Mouse (Mus musculus) intestine, embryonic 14.5 days (tissue): Measurements from ENCODE around the gene Tmem50b. TPM values are rescaled to one million over a fixed set of nuclear protein-coding genes. Genes with fewer than 3 reads are reported as not detected.

Experiments used
- ATAC-seq: fragments of 200-750 bp; cut with Nextera tagmentation; replicated peaks from 2 replicates; pipeline ENCODE4 v1.8.0; 2017; ENCODE audit warnings: low read depth, moderate number of reproducible peaks, moderate TSS enrichment, moderate library complexity; ENCODE audit not compliant: low FRiP score, low TSS enrichment
- DNase-seq: peaks from one replicate; pipeline ENCODE4 v3.0.0-alpha.2; 2018; ENCODE audit warnings: low spot score
- H3K27ac ChIP-seq: fragments of 300-500 bp; sonication (generic); 2 replicates; pipeline ENCODE4 v1.5.1; 2014; ENCODE audit warnings: low read depth, mild to moderate bottlenecking, control low read depth
- H3K27me3 ChIP-seq: fragments of 300-500 bp; sonication (generic); replicated peaks from 2 replicates; pipeline ENCODE4 v1.6.1; 2014; ENCODE audit warnings: low read length, control low read depth; ENCODE audit not compliant: control insufficient read depth, insufficient read depth
- H3K36me3 ChIP-seq: fragments of 300-500 bp; sonication (generic); 2 replicates; pipeline ENCODE4 v1.6.1; 2014; ENCODE audit warnings: low read length, control low read depth; ENCODE audit not compliant: control insufficient read depth, insufficient read depth
- H3K4me1 ChIP-seq: fragments of 300-500 bp; sonication (generic); replicated peaks from 2 replicates; pipeline ENCODE4 v1.6.1; 2014; ENCODE audit warnings: low read length, control low read depth, mixed read lengths; ENCODE audit not compliant: control insufficient read depth, insufficient read depth
- H3K4me2 ChIP-seq: fragments of 300-500 bp; sonication (generic); 2 replicates; pipeline ENCODE4 v1.6.1; 2014; ENCODE audit warnings: low read length
- H3K4me3 ChIP-seq: fragments of 300-500 bp; sonication (generic); 2 replicates; pipeline ENCODE4 v1.5.1; 2014; ENCODE audit warnings: low read depth, low read length, control low read depth, mixed read lengths
- H3K9ac ChIP-seq: fragments of 300-500 bp; sonication (generic); 2 replicates; pipeline ENCODE4 v1.6.1; 2014; ENCODE audit warnings: mild to moderate bottlenecking, low read length
- H3K9me3 ChIP-seq: fragments of 300-500 bp; sonication (generic); 2 replicates; pipeline ENCODE4 v1.6.1; 2016; ENCODE audit warnings: low read length, control low read depth; ENCODE audit not compliant: control insufficient read depth
- WGBS: fragments of 180-500 bp; shearing (Covaris S2); extraction: QIAGEN DNeasy Blood & Tissue Kit; methylation state at CpG from one replicate; pipeline ENCODE4 v1.1.7; 2014; 5-methylcytosine and 5-hydroxymethylcytosine counted together
- polyA plus RNA-seq: library from polyadenylated mRNA; unstranded; fragments of >200 nt; fragmentation: Nextera tagmentation; extraction: Ambion mirVana; gene quantifications from 2 replicates; pipeline ENCODE4 v1.2.1, GENCODE M21; 2014

Gene Tmem50b
- polyA plus RNA-seq, 1 experiment from 2014 or later = 31.1 TPM

DNA sequence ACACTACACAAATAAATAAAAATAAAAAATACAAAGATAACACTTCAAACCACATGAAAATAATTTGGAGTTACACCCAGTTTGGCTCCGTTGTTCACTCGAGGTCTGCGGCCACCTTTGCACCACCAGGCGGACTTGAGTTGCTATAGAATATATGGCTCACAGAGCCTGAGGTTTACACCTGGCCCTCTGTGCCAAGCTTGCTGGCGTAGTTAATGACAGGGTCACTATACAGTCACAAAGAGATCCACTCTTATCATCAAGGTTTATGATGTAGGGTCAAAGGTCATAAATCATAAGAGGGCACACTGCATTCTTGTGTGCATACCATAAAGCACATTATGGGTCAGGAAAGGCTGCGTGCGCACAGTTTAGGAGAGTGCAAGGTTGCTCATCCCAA is 31.6 kb downstream of the Tmem50b start:
- no peak overlapping the region for H3K9ac ChIP-seq
- H3K27me3 ChIP-seq = no peaks in the 10 kb centered on the region
- no peak overlapping the region for H3K4me3 ChIP-seq
- DNase-seq (no peak), ATAC-seq (peak; percentile 72)
- no peaks in the 10 kb centered on the region for H3K9me3 ChIP-seq
- no peak overlapping the region for H3K4me2 ChIP-seq
- H3K27ac ChIP-seq = no peak overlapping the region
- 0 out of 2 replicates have a peak, but pooled peaks cover 4% of the 10 kb centered on the region for H3K4me1 ChIP-seq
- peaks cover 31% of the 10 kb centered on the region for H3K36me3 ChIP-seq
- 67% methylated on average over 7 of the region's 7 CpGs for WGBS

DNA sequence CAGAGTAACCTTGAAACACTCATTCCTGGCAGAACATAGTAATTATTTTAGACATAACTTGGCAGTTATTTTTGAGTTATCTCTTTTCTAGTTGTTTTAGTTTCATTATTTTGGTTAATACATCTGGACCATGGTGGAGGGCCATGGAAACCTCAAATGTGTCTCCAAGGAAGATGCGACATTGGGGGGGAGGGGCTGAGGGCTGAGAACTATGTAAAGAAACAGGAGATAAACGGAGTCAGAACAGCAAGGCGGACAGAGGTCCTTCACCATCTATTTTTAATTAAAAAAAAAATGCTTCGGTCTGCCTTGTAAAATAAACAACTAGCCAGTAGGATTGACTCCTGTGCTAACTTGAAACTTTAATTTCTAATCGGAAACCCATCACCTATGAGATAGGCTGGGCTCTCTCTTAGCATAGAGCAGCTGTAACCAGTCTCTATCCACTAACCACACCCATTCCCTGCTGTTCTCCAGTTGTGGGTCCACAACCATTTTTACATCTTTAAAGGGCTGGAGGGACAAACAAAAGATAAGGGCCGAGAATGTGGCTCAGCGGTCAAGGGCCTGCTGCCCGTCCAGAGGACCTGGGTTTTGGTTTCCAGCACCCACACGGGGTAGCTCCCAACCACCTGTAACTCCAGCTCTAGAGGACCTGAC is 32.2 kb downstream of the Tmem50b start:
- H3K27ac ChIP-seq = no peak overlapping the region
- peaks cover 31% of the 10 kb centered on the region for H3K36me3 ChIP-seq
- no peak overlapping the region for H3K4me2 ChIP-seq
- ATAC-seq (0 out of 2 replicates have a peak, but pooled peaks have one; percentile 24), DNase-seq (no peak)
- H3K9me3 ChIP-seq = no peaks in the 10 kb centered on the region
- H3K4me1 ChIP-seq = 0 out of 2 replicates have a peak, but pooled peaks cover 4% of the 10 kb centered on the region
- H3K4me3 ChIP-seq = no peak overlapping the region
- no peak overlapping the region for H3K9ac ChIP-seq
- 52% methylated on average over 9 of the region's 9 CpGs for WGBS
- H3K27me3 ChIP-seq = no peaks in the 10 kb centered on the region

DNA sequence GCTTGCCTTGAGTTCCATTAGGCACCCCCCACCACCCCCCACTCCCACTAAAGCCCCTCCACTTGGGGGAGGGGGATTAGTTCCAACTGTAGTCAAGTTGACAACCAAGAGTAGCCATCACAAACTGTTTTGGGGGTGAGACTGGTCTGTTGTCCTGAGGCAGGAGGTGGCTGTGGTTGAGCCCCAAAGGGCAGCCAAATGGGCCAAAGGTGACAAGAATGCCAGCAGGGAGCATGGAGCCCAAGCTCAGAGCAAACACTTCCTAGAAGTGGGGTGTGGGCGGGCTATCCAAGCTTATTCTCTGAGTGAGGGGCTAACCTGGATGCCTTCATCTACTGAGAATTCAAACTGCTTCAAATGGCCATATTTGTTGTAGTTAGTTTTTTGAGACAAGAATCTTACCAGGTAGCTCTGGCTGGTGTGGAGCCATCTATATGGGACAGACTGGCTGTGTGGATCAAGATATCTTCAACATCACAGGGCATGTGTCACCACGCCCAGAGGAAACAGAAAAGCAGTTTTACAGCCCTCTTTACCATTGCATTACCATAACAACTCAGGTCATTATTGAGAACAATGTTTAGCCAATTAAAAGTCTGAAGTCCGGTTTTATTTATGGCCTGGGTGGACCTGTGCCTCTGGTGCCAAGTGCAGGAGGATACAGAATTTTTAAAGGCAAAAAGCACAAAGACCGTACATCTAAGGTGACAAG is 32.9 kb downstream of the Tmem50b start:
- no peak overlapping the region for H3K9ac ChIP-seq
- H3K9me3 ChIP-seq = no peaks in the 10 kb centered on the region
- ATAC-seq (no peak), DNase-seq (peak; percentile 51)
- H3K4me3 ChIP-seq = no peak overlapping the region
- WGBS = 60% methylated on average over 4 of the region's 4 CpGs
- H3K4me1 ChIP-seq = 0 out of 2 replicates have a peak, but pooled peaks cover 4% of the 10 kb centered on the region
- no peak overlapping the region for H3K27ac ChIP-seq
- H3K36me3 ChIP-seq = peaks cover 33% of the 10 kb centered on the region
- no peaks in the 10 kb centered on the region for H3K27me3 ChIP-seq
- H3K4me2 ChIP-seq = no peak overlapping the region

- no peak for ATAC-seq
- H3K4me1 ChIP-seq = 0 out of 2 replicates have a peak, but pooled peaks cover 4% of the 10 kb centered on the region
- no peak overlapping the region for H3K27ac ChIP-seq
- no peak overlapping the region for H3K9ac ChIP-seq
- peaks cover 54% of the 10 kb centered on the region for H3K36me3 ChIP-seq
- peak; percentile 41 for DNase-seq
- no peaks in the 10 kb centered on the region for H3K9me3 ChIP-seq
- 77% methylated on average over 38 of the region's 38 CpGs for WGBS
- no peak overlapping the region for H3K4me2 ChIP-seq
- no peaks in the 10 kb centered on the region for H3K27me3 ChIP-seq
- H3K4me3 ChIP-seq = no peak overlapping the region
Observed at GRCm38 (mm10) chr16:91561541-91562457, 35.8 kb downstream of the Tmem50b start.

DNA sequence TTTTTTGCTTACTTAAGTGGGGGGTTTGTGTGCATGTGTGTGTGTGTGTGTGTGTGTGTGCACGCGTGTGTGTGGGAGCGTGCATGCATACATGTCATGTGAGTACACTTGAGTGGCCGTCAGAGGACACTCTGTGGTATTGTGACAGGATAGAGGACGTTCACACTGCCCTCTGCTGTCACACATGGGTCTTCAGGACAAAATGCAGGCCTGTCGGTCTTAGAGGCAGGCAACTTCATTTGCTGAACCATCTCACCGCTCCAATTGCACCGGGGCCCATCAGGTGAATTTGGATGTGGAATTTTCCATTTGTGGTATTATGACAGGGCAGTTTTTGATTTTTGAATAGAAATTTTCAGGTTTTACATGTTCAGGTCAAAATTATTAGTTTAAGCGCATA is 36.5 kb downstream of the Tmem50b start:
- H3K4me3 ChIP-seq = no peak overlapping the region
- 0 out of 2 replicates have a peak, but pooled peaks cover 4% of the 10 kb centered on the region for H3K4me1 ChIP-seq
- H3K4me2 ChIP-seq = no peak overlapping the region
- no peak overlapping the region for H3K27ac ChIP-seq
- peak; percentile 59 for DNase-seq
- no peak overlapping the region for H3K9ac ChIP-seq
- ATAC-seq = no peak
- H3K27me3 ChIP-seq = no peaks in the 10 kb centered on the region
- 49% methylated on average over 9 of the region's 9 CpGs for WGBS
- peaks cover 54% of the 10 kb centered on the region for H3K36me3 ChIP-seq
- H3K9me3 ChIP-seq = no peaks in the 10 kb centered on the region

- peaks cover 12% of the 10 kb centered on the region for H3K4me1 ChIP-seq
- no peak overlapping the region for H3K27ac ChIP-seq
- no peak overlapping the region for H3K4me3 ChIP-seq
- peaks cover 46% of the 10 kb centered on the region for H3K36me3 ChIP-seq
- H3K9ac ChIP-seq = no peak overlapping the region
- H3K27me3 ChIP-seq = no peaks in the 10 kb centered on the region
- no peaks in the 10 kb centered on the region for H3K9me3 ChIP-seq
- ATAC-seq (no peak), DNase-seq (no peak)
- H3K4me2 ChIP-seq = no peak overlapping the region
- 91% methylated on average over 15 of the region's 15 CpGs for WGBS
Observed at GRCm38 (mm10) chr16:91557693-91558092, 39.9 kb downstream of the Tmem50b start.

DNA sequence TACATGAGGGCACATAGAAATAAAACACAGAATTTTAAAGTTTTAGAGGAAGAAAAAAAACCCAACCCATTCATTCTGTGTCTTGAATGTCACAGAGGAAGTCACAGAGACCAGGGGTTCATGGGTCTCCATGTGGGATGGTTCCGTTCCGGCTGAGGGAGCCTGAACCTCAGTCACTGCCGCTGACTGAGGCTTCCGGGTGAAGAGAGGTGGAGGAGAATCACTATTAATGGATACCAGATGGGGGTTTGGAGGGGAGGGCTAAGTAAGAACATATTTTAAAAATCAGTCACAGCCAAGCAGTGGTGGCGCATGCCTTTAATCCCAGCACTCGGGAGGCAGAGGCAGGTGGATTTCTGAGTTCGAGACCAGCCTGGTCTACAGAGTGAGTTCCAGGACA is 40.4 kb downstream of the Tmem50b start:
- no peak overlapping the region for H3K9ac ChIP-seq
- no peak for ATAC-seq
- no peak for DNase-seq
- 82% methylated on average over 7 of the region's 7 CpGs for WGBS
- H3K36me3 ChIP-seq = peaks cover 42% of the 10 kb centered on the region
- H3K27ac ChIP-seq = no peak overlapping the region
- H3K9me3 ChIP-seq = no peaks in the 10 kb centered on the region
- H3K27me3 ChIP-seq = no peaks in the 10 kb centered on the region
- H3K4me1 ChIP-seq = peaks cover 12% of the 10 kb centered on the region
- no peak overlapping the region for H3K4me3 ChIP-seq
- no peak overlapping the region for H3K4me2 ChIP-seq

- Histone ChIP-seq H3K4me1 (peaks cover 12% of the 10 kb centered on the region), H3K27ac (no peak overlapping the region), H3K36me3 (peaks cover 36% of the 10 kb centered on the region), H3K27me3 (no peaks in the 10 kb centered on the region), H3K9me3 (no peaks in the 10 kb centered on the region), H3K9ac (no peak overlapping the region), H3K4me3 (no peak overlapping the region), H3K4me2 (no peak overlapping the region)
- DNase-seq (no peak), ATAC-seq (no peak)
- WGBS = 76% methylated on average over 15 of the region's 15 CpGs
Observed at GRCm38 (mm10) chr16:91556659-91557058, 40.9 kb downstream of the Tmem50b start.
